Mouse (Mus musculus): ENCODE measurements at regions not wholly inside any gene's neighbourhood (a gene's known extent, or its start where the extent isn't known, plus 50 kb on each side); places are given as distances from the start of the nearest gene placed in this dataset.

- no peak overlapping the region for H3K4me3 ChIP-seq (ENCODE audit: low read depth, low read length)
- no peaks in the 10 kb centered on the region for H3K4me1 ChIP-seq (ENCODE audit: insufficient read depth)
- H3K4me2 ChIP-seq: no peak overlapping the region
- H3K36me3 ChIP-seq (ENCODE audit: insufficient read depth): no peaks in the 10 kb centered on the region
- no peak overlapping the region for H3K9ac ChIP-seq
- DNase-seq (no peak), ATAC-seq (ENCODE audit: insufficient read depth) (no peak)
- no peaks in the 10 kb centered on the region for H3K27me3 ChIP-seq (ENCODE audit: insufficient read depth, low read length)
- no peak for TF ChIP-seq CTCF (IDR thresholded peaks at IDR 0.05; ENCODE audit: low read depth)
- no peaks in the 10 kb centered on the region for H3K9me3 ChIP-seq (ENCODE audit: low read depth, low read length)
- no peak overlapping the region for H3K27ac ChIP-seq (ENCODE audit: low read depth)
These were observed 1026.8 kb upstream of the Alcam start for GRCm38 (mm10) chr16:53480664-53481063.

- Histone ChIP-seq H3K4me3 (ENCODE audit: low read depth, low read length) (no peak overlapping the region), H3K27ac (ENCODE audit: low read depth) (no peak overlapping the region), H3K27me3 (ENCODE audit: insufficient read depth, low read length) (no peaks in the 10 kb centered on the region), H3K9me3 (ENCODE audit: low read depth, low read length) (no peaks in the 10 kb centered on the region), H3K9ac (no peak overlapping the region), H3K4me1 (ENCODE audit: insufficient read depth) (no peaks in the 10 kb centered on the region), H3K4me2 (no peak overlapping the region), H3K36me3 (ENCODE audit: insufficient read depth) (no peaks in the 10 kb centered on the region)
- WGBS: 42% methylated on average over 4 of the region's 4 CpGs
- DNase-seq: no peak
- TF ChIP-seq CTCF (IDR thresholded peaks at IDR 0.05; ENCODE audit: low read depth): no peak
- no peak for ATAC-seq (ENCODE audit: insufficient read depth)
These were observed 985.6 kb upstream of the Alcam start for GRCm38 (mm10) chr16:53439511-53439910.

GRCm38 (mm10) chr16:53418416-53418815, 964.5 kb upstream of the Alcam start:
- no peak overlapping the region for H3K4me2 ChIP-seq
- H3K9me3 ChIP-seq (ENCODE audit: low read depth, low read length): no peaks in the 10 kb centered on the region
- no peaks in the 10 kb centered on the region for H3K36me3 ChIP-seq (ENCODE audit: insufficient read depth)
- TF ChIP-seq CTCF (IDR thresholded peaks at IDR 0.05; ENCODE audit: low read depth): no peak
- H3K9ac ChIP-seq: no peak overlapping the region
- H3K27me3 ChIP-seq (ENCODE audit: insufficient read depth, low read length): no peaks in the 10 kb centered on the region
- ATAC-seq (ENCODE audit: insufficient read depth) (no peak), DNase-seq (no peak)
- WGBS: 60% methylated on average over 2 of the region's 2 CpGs
- H3K4me3 ChIP-seq (ENCODE audit: low read depth, low read length): no peak overlapping the region
- H3K27ac ChIP-seq (ENCODE audit: low read depth): no peak overlapping the region
- no peaks in the 10 kb centered on the region for H3K4me1 ChIP-seq (ENCODE audit: insufficient read depth)

- no peak for TF ChIP-seq CTCF (IDR thresholded peaks at IDR 0.05; ENCODE audit: low read depth)
- no peak overlapping the region for H3K4me2 ChIP-seq
- 75% methylated on average over 4 of the region's 4 CpGs for WGBS
- no peaks in the 10 kb centered on the region for H3K27me3 ChIP-seq (ENCODE audit: insufficient read depth, low read length)
- no peaks in the 10 kb centered on the region for H3K4me1 ChIP-seq (ENCODE audit: insufficient read depth)
- no peaks in the 10 kb centered on the region for H3K36me3 ChIP-seq (ENCODE audit: insufficient read depth)
- H3K27ac ChIP-seq (ENCODE audit: low read depth): no peak overlapping the region
- ATAC-seq (ENCODE audit: insufficient read depth) (no peak), DNase-seq (no peak)
- H3K9ac ChIP-seq: no peak overlapping the region
- H3K9me3 ChIP-seq (ENCODE audit: low read depth, low read length): no peaks in the 10 kb centered on the region
- no peak overlapping the region for H3K4me3 ChIP-seq (ENCODE audit: low read depth, low read length)
These were observed 931.3 kb upstream of the Alcam start for GRCm38 (mm10) chr16:53385176-53385575.

- Histone ChIP-seq H3K27me3 (ENCODE audit: insufficient read depth, low read length) (no peaks in the 10 kb centered on the region), H3K4me3 (ENCODE audit: low read depth, low read length) (no peak overlapping the region), H3K4me2 (no peak overlapping the region), H3K9ac (no peak overlapping the region), H3K4me1 (ENCODE audit: insufficient read depth) (no peaks in the 10 kb centered on the region), H3K9me3 (ENCODE audit: low read depth, low read length) (no peaks in the 10 kb centered on the region), H3K36me3 (ENCODE audit: insufficient read depth) (no peaks in the 10 kb centered on the region), H3K27ac (ENCODE audit: low read depth) (no peak overlapping the region)
- no peak for TF ChIP-seq CTCF (IDR thresholded peaks at IDR 0.05; ENCODE audit: low read depth)
- ATAC-seq (ENCODE audit: insufficient read depth) (no peak), DNase-seq (no peak)
- WGBS: 85% methylated on average over 3 of the region's 3 CpGs
These were observed 888.3 kb upstream of the Alcam start for GRCm38 (mm10) chr16:53342153-53342552.

GRCm38 (mm10) chr16:53326353-53326752, 872.5 kb upstream of the Alcam start:
- no peak for DNase-seq
- TF ChIP-seq CTCF (IDR thresholded peaks at IDR 0.05; ENCODE audit: low read depth): no peak
- no peaks in the 10 kb centered on the region for H3K36me3 ChIP-seq (ENCODE audit: insufficient read depth)
- H3K9ac ChIP-seq: no peak overlapping the region
- H3K4me1 ChIP-seq (ENCODE audit: insufficient read depth): no peaks in the 10 kb centered on the region
- no peaks in the 10 kb centered on the region for H3K27me3 ChIP-seq (ENCODE audit: insufficient read depth, low read length)
- ATAC-seq (ENCODE audit: insufficient read depth): no peak
- no peak overlapping the region for H3K4me2 ChIP-seq
- no peak overlapping the region for H3K27ac ChIP-seq (ENCODE audit: low read depth)
- no peak overlapping the region for H3K4me3 ChIP-seq (ENCODE audit: low read depth, low read length)
- H3K9me3 ChIP-seq (ENCODE audit: low read depth, low read length): no peaks in the 10 kb centered on the region

- TF ChIP-seq CTCF (IDR thresholded peaks at IDR 0.05; ENCODE audit: low read depth): no peak
- Histone ChIP-seq H3K9me3 (ENCODE audit: low read depth, low read length) (no peaks in the 10 kb centered on the region), H3K4me2 (no peak overlapping the region), H3K36me3 (ENCODE audit: insufficient read depth) (no peaks in the 10 kb centered on the region), H3K4me3 (ENCODE audit: low read depth, low read length) (no peak overlapping the region), H3K9ac (no peak overlapping the region), H3K27ac (ENCODE audit: low read depth) (no peak overlapping the region), H3K27me3 (ENCODE audit: insufficient read depth, low read length) (no peaks in the 10 kb centered on the region), H3K4me1 (ENCODE audit: insufficient read depth) (no peaks in the 10 kb centered on the region)
- WGBS: 76% methylated on average over 1 of the region's 1 CpGs
- DNase-seq (no peak), ATAC-seq (ENCODE audit: insufficient read depth) (no peak)
These were observed 838.2 kb upstream of the Alcam start for GRCm38 (mm10) chr16:53292081-53292480.

- Histone ChIP-seq H3K9ac (no peak overlapping the region), H3K4me3 (ENCODE audit: low read depth, low read length) (no peak overlapping the region), H3K27me3 (ENCODE audit: insufficient read depth, low read length) (no peaks in the 10 kb centered on the region), H3K4me1 (ENCODE audit: insufficient read depth) (no peaks in the 10 kb centered on the region), H3K36me3 (ENCODE audit: insufficient read depth) (no peaks in the 10 kb centered on the region), H3K9me3 (ENCODE audit: low read depth, low read length) (no peaks in the 10 kb centered on the region), H3K4me2 (no peak overlapping the region), H3K27ac (ENCODE audit: low read depth) (no peak overlapping the region)
- 74% methylated on average over 2 of the region's 2 CpGs for WGBS
- DNase-seq (no peak), ATAC-seq (ENCODE audit: insufficient read depth) (no peak)
- no peak for TF ChIP-seq CTCF (IDR thresholded peaks at IDR 0.05; ENCODE audit: low read depth)
These were observed 828.1 kb upstream of the Alcam start for GRCm38 (mm10) chr16:53282014-53282413.
